Mouse (Mus musculus): ENCODE measurements around the gene Uck2. TPM values are rescaled to one million over a fixed set of nuclear protein-coding genes. Genes with fewer than 3 reads are reported as not detected.

Gene Uck2
- polyA plus RNA-seq, 2 experiments = 45.7 to 69.3 TPM

DNA sequence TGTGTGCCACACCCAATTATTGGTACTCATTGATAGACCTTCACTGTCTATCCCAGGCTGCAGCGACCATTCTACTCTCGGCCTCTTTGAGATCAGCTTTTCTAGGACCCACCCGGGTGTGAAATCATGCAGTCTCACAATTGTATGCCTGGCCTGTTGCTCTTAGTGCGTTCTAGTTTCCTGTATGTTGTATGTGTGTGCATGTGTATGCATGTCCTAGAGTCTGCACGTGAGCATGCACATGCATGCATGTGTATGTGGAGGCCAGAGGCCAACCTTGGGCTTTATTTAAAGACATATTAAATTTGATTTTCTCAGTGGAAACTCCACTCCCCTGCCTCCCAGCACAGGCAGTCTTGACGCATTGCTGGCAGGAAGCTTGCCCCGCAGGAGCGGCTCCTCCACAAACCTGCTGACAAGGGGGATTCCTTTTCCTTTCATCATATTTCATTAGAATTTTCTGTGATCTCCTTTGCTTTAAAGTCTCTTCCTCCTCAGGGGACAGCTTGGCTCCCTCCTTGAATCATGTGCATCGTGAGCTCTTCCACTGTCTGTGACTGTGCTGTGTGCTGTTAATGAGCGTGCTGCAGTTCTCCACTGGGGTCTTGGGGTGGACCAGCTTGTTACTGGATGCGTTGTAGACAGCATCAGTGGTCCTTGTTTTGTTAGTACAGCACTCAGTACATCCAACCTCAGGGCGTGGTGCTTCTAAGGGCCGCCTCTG is 10.7 kb upstream of the Uck2 start:
- Histone ChIP-seq H3K4me3 (replicated peaks; ENCODE audit: low read length) (no peak overlapping the region), H3K36me3 (ENCODE audit: control insufficient read depth, insufficient read depth, low read length) (no peaks in the 10 kb centered on the region), H3K4me2 (replicated peaks; ENCODE audit: low read depth, low read length, severe bottlenecking) (no peak overlapping the region), H3K9ac (ENCODE audit: low read depth, low read length, severe bottlenecking) (no peak overlapping the region), H3K9me3 (ENCODE audit: control insufficient read depth, low read length) (no peaks in the 10 kb centered on the region), H3K4me1 (ENCODE audit: control insufficient read depth, insufficient read depth, low read length) (no peaks in the 10 kb centered on the region), H3K27ac (replicated peaks; ENCODE audit: low read depth, low read length) (no peak overlapping the region), H3K27me3 (ENCODE audit: control insufficient read depth, insufficient read depth, low read length) (no peaks in the 10 kb centered on the region)
- DNase-seq (ENCODE audit: low spot score) = no peak
- no peak for ATAC-seq (ENCODE audit: low FRiP score, low read depth)
- 51% methylated on average over 13 of the region's 13 CpGs for WGBS
- TF ChIP-seq POLR2A (IDR thresholded peaks at IDR 0.05; ENCODE audit: borderline replicate concordance, extremely low read depth, insufficient read depth, insufficient read length) = no peak

DNA sequence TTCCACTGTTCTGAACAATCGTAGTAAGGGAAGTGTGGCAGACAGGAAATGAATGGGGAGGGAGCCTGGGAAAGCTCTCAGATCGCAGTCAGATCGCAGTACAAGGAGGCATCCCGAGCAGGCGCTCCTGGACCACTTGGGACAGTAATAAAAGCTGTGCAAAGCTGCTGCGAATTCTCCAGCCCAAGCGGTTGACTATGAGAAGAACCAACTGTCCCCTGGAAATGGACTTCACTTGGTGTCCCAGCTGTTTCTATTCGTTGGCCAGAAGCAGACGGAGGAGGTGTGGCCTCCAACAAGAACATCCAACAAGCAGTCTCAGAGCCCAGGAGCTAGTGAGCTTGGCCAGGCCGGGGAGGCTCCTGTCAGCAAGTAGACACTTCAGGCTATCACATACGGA is 7.3 kb upstream of the Uck2 start:
- Histone ChIP-seq H3K4me1 (ENCODE audit: control insufficient read depth, insufficient read depth, low read length) (peaks cover 7% of the 10 kb centered on the region; the same call in 1 of the 2 replicates), H3K9ac (ENCODE audit: low read depth, low read length, severe bottlenecking) (no peak overlapping the region), H3K36me3 (ENCODE audit: control insufficient read depth, insufficient read depth, low read length) (no peaks in the 10 kb centered on the region), H3K4me3 (replicated peaks; ENCODE audit: low read length) (no peak overlapping the region), H3K27ac (replicated peaks; ENCODE audit: low read depth, low read length) (no peak overlapping the region), H3K4me2 (replicated peaks; ENCODE audit: low read depth, low read length, severe bottlenecking) (no peak overlapping the region), H3K9me3 (ENCODE audit: control insufficient read depth, low read length) (no peaks in the 10 kb centered on the region), H3K27me3 (ENCODE audit: control insufficient read depth, insufficient read depth, low read length) (0 out of 2 replicates have a peak, but pooled peaks cover 5% of the 10 kb centered on the region)
- no peak for TF ChIP-seq POLR2A (IDR thresholded peaks at IDR 0.05; ENCODE audit: borderline replicate concordance, extremely low read depth, insufficient read depth, insufficient read length)
- ATAC-seq (ENCODE audit: low FRiP score, low read depth) (peak; percentile 38), DNase-seq (ENCODE audit: low spot score) (no peak)
- WGBS = 23% methylated on average over 11 of the region's 11 CpGs

DNA sequence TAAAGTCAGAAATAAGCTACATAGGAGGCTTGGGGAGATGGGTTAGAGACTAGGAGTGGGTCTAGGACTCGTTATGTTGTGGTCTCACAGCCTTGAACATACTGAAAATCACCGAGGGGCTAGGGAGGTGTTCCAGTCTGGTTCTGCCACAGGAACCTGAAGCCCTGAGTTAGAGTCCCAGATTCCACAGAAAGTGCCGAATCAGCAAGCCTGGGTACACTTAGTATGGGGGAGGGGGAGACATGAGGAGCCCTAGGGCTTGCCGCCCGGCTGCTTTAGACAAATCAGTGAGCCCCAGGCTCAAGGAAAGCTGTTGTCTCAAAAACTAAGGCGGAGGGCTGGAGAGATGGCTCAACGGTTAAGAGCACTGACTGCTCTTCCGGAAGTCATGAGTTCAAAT is 6.5 kb upstream of the Uck2 start:
- Histone ChIP-seq H3K4me1 (ENCODE audit: control insufficient read depth, insufficient read depth, low read length) (peaks cover 7% of the 10 kb centered on the region; the same call in 1 of the 2 replicates), H3K4me2 (replicated peaks; ENCODE audit: low read depth, low read length, severe bottlenecking) (no peak overlapping the region), H3K36me3 (ENCODE audit: control insufficient read depth, insufficient read depth, low read length) (no peaks in the 10 kb centered on the region), H3K9ac (ENCODE audit: low read depth, low read length, severe bottlenecking) (no peak overlapping the region), H3K27ac (replicated peaks; ENCODE audit: low read depth, low read length) (no peak overlapping the region), H3K4me3 (replicated peaks; ENCODE audit: low read length) (no peak overlapping the region), H3K9me3 (ENCODE audit: control insufficient read depth, low read length) (no peaks in the 10 kb centered on the region), H3K27me3 (ENCODE audit: control insufficient read depth, insufficient read depth, low read length) (0 out of 2 replicates have a peak, but pooled peaks cover 5% of the 10 kb centered on the region)
- DNase-seq (ENCODE audit: low spot score) = no peak
- no peak for ATAC-seq (ENCODE audit: low FRiP score, low read depth)
- no peak for TF ChIP-seq POLR2A (IDR thresholded peaks at IDR 0.05; ENCODE audit: borderline replicate concordance, extremely low read depth, insufficient read depth, insufficient read length)
- 77% methylated on average over 8 of the region's 8 CpGs for WGBS

DNA sequence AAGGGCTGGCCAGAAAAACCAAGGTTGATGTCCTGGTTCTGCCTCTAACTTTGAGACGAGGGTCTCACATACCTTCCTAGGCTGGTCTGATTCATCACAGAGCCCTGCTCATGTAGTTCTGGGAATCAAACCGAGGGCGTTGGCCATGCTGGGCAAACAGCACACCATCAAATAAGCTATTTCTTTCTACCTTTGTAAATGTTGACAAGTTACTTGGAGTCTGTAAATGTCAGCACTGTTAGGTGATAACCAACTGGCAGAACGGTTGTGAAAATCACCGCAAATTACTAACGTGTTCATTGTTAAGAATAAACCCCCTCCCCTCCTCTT is 5.1 kb upstream of the Uck2 start:
- WGBS = 24% methylated on average over 6 of the region's 6 CpGs
- ATAC-seq (ENCODE audit: low FRiP score, low read depth) (no peak), DNase-seq (ENCODE audit: low spot score) (no peak)
- Histone ChIP-seq H3K4me2 (replicated peaks; ENCODE audit: low read depth, low read length, severe bottlenecking) (no peak overlapping the region), H3K27ac (replicated peaks; ENCODE audit: low read depth, low read length) (no peak overlapping the region), H3K36me3 (ENCODE audit: control insufficient read depth, insufficient read depth, low read length) (no peaks in the 10 kb centered on the region), H3K4me3 (replicated peaks; ENCODE audit: low read length) (no peak overlapping the region; the same call in 1 of the 2 replicates), H3K9me3 (ENCODE audit: control insufficient read depth, low read length) (no peaks in the 10 kb centered on the region), H3K9ac (ENCODE audit: low read depth, low read length, severe bottlenecking) (no peak overlapping the region), H3K4me1 (ENCODE audit: control insufficient read depth, insufficient read depth, low read length) (peaks cover 11% of the 10 kb centered on the region; the same call in 1 of the 2 replicates), H3K27me3 (ENCODE audit: control insufficient read depth, insufficient read depth, low read length) (0 out of 2 replicates have a peak, but pooled peaks cover 5% of the 10 kb centered on the region)
- TF ChIP-seq POLR2A (IDR thresholded peaks at IDR 0.05; ENCODE audit: borderline replicate concordance, extremely low read depth, insufficient read depth, insufficient read length) = no peak

DNA sequence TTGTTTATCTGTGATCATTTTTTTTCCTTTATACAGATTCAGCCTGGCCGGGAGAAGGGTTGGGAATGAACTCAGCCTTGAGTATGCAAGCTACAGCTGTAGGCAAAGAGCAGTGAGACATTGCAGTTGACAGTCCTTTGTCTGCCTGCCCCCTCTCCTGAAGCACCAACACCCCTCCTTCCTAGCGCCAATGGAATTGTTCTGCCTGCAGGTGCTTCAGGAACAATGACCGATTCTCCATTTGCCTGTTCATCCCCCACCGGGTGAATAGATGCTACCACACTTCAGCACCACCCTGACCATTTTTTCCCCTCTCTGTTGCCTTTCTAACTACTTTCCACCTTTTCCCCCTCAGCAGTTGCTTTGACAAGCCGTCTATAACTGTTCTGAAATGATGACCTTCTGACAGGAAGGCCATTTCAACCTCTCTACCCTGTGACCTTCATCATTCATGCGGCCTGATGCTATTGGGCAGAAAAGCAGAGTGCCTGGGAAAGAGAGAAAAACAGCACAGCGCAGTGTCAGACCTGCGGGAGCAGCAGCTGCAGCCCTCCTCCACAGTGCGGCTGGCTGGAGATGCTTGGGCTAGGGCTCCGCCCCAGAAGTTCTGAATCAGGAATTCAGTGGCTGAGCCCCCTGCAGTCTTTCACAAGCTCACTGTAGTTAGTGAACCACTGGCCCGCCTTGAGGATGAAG is 4.6 kb upstream of the Uck2 start:
- Histone ChIP-seq H3K27me3 (ENCODE audit: control insufficient read depth, insufficient read depth, low read length) (0 out of 2 replicates have a peak, but pooled peaks cover 5% of the 10 kb centered on the region), H3K36me3 (ENCODE audit: control insufficient read depth, insufficient read depth, low read length) (no peaks in the 10 kb centered on the region), H3K9me3 (ENCODE audit: control insufficient read depth, low read length) (no peaks in the 10 kb centered on the region), H3K4me1 (ENCODE audit: control insufficient read depth, insufficient read depth, low read length) (peaks cover 11% of the 10 kb centered on the region; the same call in 1 of the 2 replicates), H3K4me2 (replicated peaks; ENCODE audit: low read depth, low read length, severe bottlenecking) (no peak overlapping the region), H3K4me3 (replicated peaks; ENCODE audit: low read length) (no peak overlapping the region; the same call in 1 of the 2 replicates), H3K9ac (ENCODE audit: low read depth, low read length, severe bottlenecking) (0 out of 2 replicates have a peak overlapping the region, but pooled peaks have one; percentile 21), H3K27ac (replicated peaks; ENCODE audit: low read depth, low read length) (no peak overlapping the region)
- ATAC-seq (ENCODE audit: low FRiP score, low read depth) (no peak), DNase-seq (ENCODE audit: low spot score) (no peak)
- 7% methylated on average over 11 of the region's 11 CpGs for WGBS
- no peak for TF ChIP-seq POLR2A (IDR thresholded peaks at IDR 0.05; ENCODE audit: borderline replicate concordance, extremely low read depth, insufficient read depth, insufficient read length)
